8 mouse cellular contexts compared by ENCODE assay signal in genomic region chr6:108709131-108709470, GRCm38 (mm10). TPM values are rescaled to one million over a fixed set of nuclear protein-coding genes. Genes with fewer than 3 reads are reported as not detected.
A peak's percentile ranks its signal among the peaks of the same experiment; 100 is the strongest.
DNase-seq lines count a peak whose midpoint lies in the region; ATAC-seq and TF ChIP-seq lines count a peak whose summit lies in the region.

No protein-coding gene starts in this region.

- H3K9ac ChIP-seq in kidney, postnatal 0 days (ENCODE audit: low read depth, low read length) = no peak overlapping the region
- H3K9ac ChIP-seq in embryonic facial prominence, embryonic 14.5 days (ENCODE audit: low read depth, low read length) = no peak overlapping the region
- peak overlapping the region; percentile 69 for H3K9ac ChIP-seq in hindbrain, embryonic 16.5 days (ENCODE audit: low read depth, low read length)
- H3K9ac ChIP-seq in midbrain, postnatal 0 days (replicated peaks; ENCODE audit: low read length, poor library complexity, severe bottlenecking) = peak overlapping the region; percentile 57

- H3K27ac ChIP-seq in kidney, postnatal 0 days = no peak overlapping the region
- no peak overlapping the region for H3K27ac ChIP-seq in embryonic facial prominence, embryonic 14.5 days (replicated peaks; ENCODE audit: low read depth, low read length)
- H3K27ac ChIP-seq in hindbrain, embryonic 16.5 days (ENCODE audit: low read depth, low read length) = no peak overlapping the region
- peak overlapping the region; percentile 65; the same call in 1 of the 2 replicates for H3K27ac ChIP-seq in midbrain, postnatal 0 days (ENCODE audit: low read depth, low read length)

- peak; percentile 43 for DNase-seq in kidney, postnatal 0 days (ENCODE audit: low spot score)
- no peak for DNase-seq in kidney, adult 18-20 months
- no peak for DNase-seq in embryonic facial prominence, embryonic 14.5 days (ENCODE audit: low spot score)
- no peak for DNase-seq in midbrain, postnatal 0 days (ENCODE audit: low spot score)
- no peak for DNase-seq in embryo, embryonic 10.5 days (ENCODE audit: low spot score)
- no peak for DNase-seq in urinary bladder, postnatal 4 days (ENCODE audit: low spot score in 2 of 2)

- H3K4me2 ChIP-seq in kidney, postnatal 0 days (ENCODE audit: low read length) = peak overlapping the region; percentile 58
- peak overlapping the region; percentile 67 for H3K4me2 ChIP-seq in embryonic facial prominence, embryonic 14.5 days (ENCODE audit: low read depth, low read length)
- H3K4me2 ChIP-seq in hindbrain, embryonic 16.5 days (ENCODE audit: low read length) = peak overlapping the region; percentile 99
- peak overlapping the region; percentile 91 for H3K4me2 ChIP-seq in midbrain, postnatal 0 days (ENCODE audit: low read depth, low read length, poor library complexity, severe bottlenecking)

- H3K36me3 ChIP-seq in kidney, postnatal 0 days (ENCODE audit: insufficient read depth, low read length) = no peaks in the 10 kb centered on the region
- no peaks in the 10 kb centered on the region for H3K36me3 ChIP-seq in embryonic facial prominence, embryonic 14.5 days (ENCODE audit: control insufficient read depth, insufficient read depth, low read length)
- H3K36me3 ChIP-seq in hindbrain, embryonic 16.5 days (ENCODE audit: control insufficient read depth, insufficient read depth, low read length) = no peaks in the 10 kb centered on the region
- H3K36me3 ChIP-seq in midbrain, postnatal 0 days (ENCODE audit: insufficient read depth, low read length) = no peaks in the 10 kb centered on the region

- no peaks in the 10 kb centered on the region for H3K4me1 ChIP-seq in kidney, postnatal 0 days (replicated peaks; ENCODE audit: insufficient read depth, low read length)
- H3K4me1 ChIP-seq in embryonic facial prominence, embryonic 14.5 days (ENCODE audit: control insufficient read depth, insufficient read depth, low read length) = no peaks in the 10 kb centered on the region
- peaks cover 7% of the 10 kb centered on the region for H3K4me1 ChIP-seq in hindbrain, embryonic 16.5 days (ENCODE audit: control insufficient read depth, insufficient read depth, low read depth, low read length)
- H3K4me1 ChIP-seq in midbrain, postnatal 0 days (ENCODE audit: insufficient read depth, low read length) = no peaks in the 10 kb centered on the region; the same call in 1 of the 2 replicates

- peak overlapping the region; percentile 16; the same call in 1 of the 2 replicates for H3K4me3 ChIP-seq in kidney, postnatal 0 days (replicated peaks; ENCODE audit: low read depth, low read length)
- H3K4me3 ChIP-seq in embryonic facial prominence, embryonic 14.5 days (ENCODE audit: low read depth, low read length) = peak overlapping the region; percentile 35
- peak overlapping the region; percentile 55 for H3K4me3 ChIP-seq in hindbrain, embryonic 16.5 days (ENCODE audit: low read length)
- peak overlapping the region; percentile 45 for H3K4me3 ChIP-seq in midbrain, postnatal 0 days (ENCODE audit: low read depth, low read length)

- no peaks in the 10 kb centered on the region for H3K27me3 ChIP-seq in kidney, postnatal 0 days (ENCODE audit: insufficient read depth, low read length)
- H3K27me3 ChIP-seq in embryonic facial prominence, embryonic 14.5 days (replicated peaks; ENCODE audit: control insufficient read depth, insufficient read depth, low read length) = peaks cover 12% of the 10 kb centered on the region
- no peaks in the 10 kb centered on the region for H3K27me3 ChIP-seq in hindbrain, embryonic 16.5 days (replicated peaks; ENCODE audit: control insufficient read depth, insufficient read depth, low read length)
- H3K27me3 ChIP-seq in midbrain, postnatal 0 days (ENCODE audit: insufficient read depth, low read length) = no peaks in the 10 kb centered on the region

- no peak for TF ChIP-seq CTCF in kidney, postnatal 0 days (IDR thresholded peaks at IDR 0.05; ENCODE audit: low read depth)
- no peak for TF ChIP-seq CTCF in midbrain, postnatal 0 days (IDR thresholded peaks at IDR 0.05)

- WGBS in kidney, postnatal 0 days = 8% methylated on average over 9 of the region's 9 CpGs
- 14% methylated on average over 9 of the region's 9 CpGs for WGBS in embryonic facial prominence, embryonic 14.5 days
- 21% methylated on average over 9 of the region's 9 CpGs for WGBS in hindbrain, embryonic 16.5 days
- 14% methylated on average over 9 of the region's 9 CpGs for WGBS in midbrain, postnatal 0 days

- no peaks in the 10 kb centered on the region for H3K9me3 ChIP-seq in kidney, postnatal 0 days (replicated peaks; ENCODE audit: low read length)
- H3K9me3 ChIP-seq in embryonic facial prominence, embryonic 14.5 days (ENCODE audit: control insufficient read depth, low read length) = no peaks in the 10 kb centered on the region
- no peaks in the 10 kb centered on the region for H3K9me3 ChIP-seq in hindbrain, embryonic 16.5 days (ENCODE audit: control insufficient read depth, low read length)
- H3K9me3 ChIP-seq in midbrain, postnatal 0 days (ENCODE audit: low read length) = no peaks in the 10 kb centered on the region

- ATAC-seq in kidney, postnatal 0 days (replicated peaks; ENCODE audit: low FRiP score, low read depth) = no peak
- no peak for ATAC-seq in embryonic facial prominence, embryonic 14.5 days (ENCODE audit: low read depth)
- ATAC-seq in hindbrain, embryonic 16.5 days = no peak
- no peak; the same call in 1 of the 2 replicates for ATAC-seq in midbrain, postnatal 0 days (ENCODE audit: low FRiP score)
- no peak for ATAC-seq in megakaryocyte progenitor cell, adult 5-6 weeks (replicated peaks; ENCODE audit: poor library complexity)

RNA-seq across cellular contexts. Expression of gene Bhlhe40, which starts 48.7 kb away (rescaled TPM):
- polyA plus RNA-seq in kidney, postnatal 0 days (2015; fragmentation: Nextera tagmentation; extraction: Ambion mirVana) = 23.8 and 28.6 TPM in 2 replicates
- polyA plus RNA-seq in embryonic facial prominence, embryonic 14.5 days (2014; fragmentation: Nextera tagmentation; extraction: Ambion mirVana) = 17.1 and 20.8 TPM in 2 replicates
- polyA plus RNA-seq in hindbrain, embryonic 16.5 days (2015; fragmentation: Nextera tagmentation; extraction: Ambion mirVana) = 7.3 and 8.9 TPM in 2 replicates
- total RNA-seq in midbrain, postnatal 0 days (2014; rRNA removed) = 8.8 and 10.8 TPM in 2 replicates
- 5.9 and 7.9 TPM in 2 replicates for polyA plus RNA-seq in midbrain, postnatal 0 days (2015; fragmentation: Nextera tagmentation; extraction: Ambion mirVana)
- total RNA-seq in megakaryocyte progenitor cell, adult 5-6 weeks (2015) = 3.4 and 3.5 TPM in 2 replicates
- 2.9 and 4.1 TPM in 2 replicates for total RNA-seq in megakaryocyte progenitor cell, adult 5-6 weeks (2017)

Comparison
In these comparisons a context has a peak if more than half of its experiments do, and no peak if none do; other contexts are left out.
1. H3K9ac ChIP-seq: peak in hindbrain, embryonic 16.5 days (single experiment) and midbrain, postnatal 0 days (single experiment); none in kidney, postnatal 0 days (single experiment) and embryonic facial prominence, embryonic 14.5 days (single experiment).
2. Peak in every context shown above with its lines, with median percentiles within 50 percentile points of each other: H3K4me2 ChIP-seq and H3K4me3 ChIP-seq.